Mouse (Mus musculus) kidney, postnatal 25 days (tissue): Measurements from ENCODE around the gene Plxna4.

Experiments
- DNase-seq, 2 experiments: peaks; one replicate each; pipeline ENCODE4 v3.0.0; 2021; ENCODE audit warnings: mixed read lengths in 2 of 2

Plxna4 gene

GRCm38 (mm10) chr6:32150836-32151235 lies 437.2 kb downstream of the Plxna4 start:
- no peak for DNase-seq

GRCm38 (mm10) chr6:32144771-32145170 lies 443.2 kb downstream of the Plxna4 start:
- no peak for DNase-seq

- DNase-seq, result no peak
Observed at GRCm38 (mm10) chr6:32139537-32139936, 448.5 kb downstream of the Plxna4 start.

GRCm38 (mm10) chr6:32126914-32127313 lies 461.1 kb downstream of the Plxna4 start:
- DNase-seq, result no peak

GRCm38 (mm10) chr6:32122584-32123265 lies 465.3 kb downstream of the Plxna4 start:
- no peak for DNase-seq

GRCm38 (mm10) chr6:32120931-32121330 lies 467.1 kb downstream of the Plxna4 start:
- no peak for DNase-seq

- DNase-seq, result no peak
Observed at GRCm38 (mm10) chr6:32109207-32109606, 478.8 kb downstream of the Plxna4 start.

GRCm38 (mm10) chr6:32105547-32106275 lies 482.3 kb downstream of the Plxna4 start:
- DNase-seq, result no peak
